Mouse (Mus musculus) midbrain, embryonic 10.5 days (tissue): ENCODE measurements around the gene Slc25a36. TPM values are rescaled to one million over a fixed set of nuclear protein-coding genes. Genes with fewer than 3 reads are reported as not detected.

Source experiments
- DNase-seq: peaks from one replicate; pipeline ENCODE4 v3.0.0-alpha.2; 2017; ENCODE audit warnings: low spot score
- H3K27ac ChIP-seq: fragments of 300-500 bp; sonication (generic); replicated peaks from 2 replicates; pipeline ENCODE4 v1.5.1; 2016; ENCODE audit warnings: mild to moderate bottlenecking
- H3K27me3 ChIP-seq: fragments of 300-500 bp; sonication (generic); 2 replicates; pipeline ENCODE4 v1.6.1; 2016; ENCODE audit warnings: low read depth, mild to moderate bottlenecking; ENCODE audit not compliant: poor library complexity, severe bottlenecking
- H3K36me3 ChIP-seq: fragments of 300-500 bp; sonication (generic); 2 replicates; pipeline ENCODE4 v1.6.1; 2016; ENCODE audit warnings: mild to moderate bottlenecking, moderate library complexity
- H3K4me1 ChIP-seq: fragments of 300-500 bp; sonication (generic); 2 replicates; pipeline ENCODE4 v1.6.1; 2016
- H3K4me3 ChIP-seq: fragments of 300-500 bp; sonication (generic); 2 replicates; pipeline ENCODE4 v1.5.1; 2016; ENCODE audit warnings: mild to moderate bottlenecking, moderate library complexity
- H3K9me3 ChIP-seq: fragments of 300-500 bp; sonication (generic); replicated peaks from 2 replicates; pipeline ENCODE4 v1.6.1; 2016; ENCODE audit warnings: mild to moderate bottlenecking
- WGBS: fragments of 180-500 bp; shearing (Covaris S2); methylation state at CpG from one replicate; pipeline ENCODE4 v1.1.7; 2016; 5-methylcytosine and 5-hydroxymethylcytosine counted together
- polyA plus RNA-seq: library from polyadenylated mRNA; unstranded; fragments of >200 nt; fragmentation: Nextera tagmentation; extraction: Ambion mirVana; gene quantifications from 2 replicates; pipeline ENCODE4 v1.2.1, GENCODE M21; 2016

Slc25a36 gene
- polyA plus RNA-seq, 1 experiment from 2014 or later: 61.2 TPM

- no peaks in the 10 kb centered on the region for H3K4me1 ChIP-seq
- no peaks in the 10 kb centered on the region for H3K27me3 ChIP-seq
- no peak overlapping the region for H3K27ac ChIP-seq
- 0 out of 2 replicates have a peak, but pooled peaks cover 4% of the 10 kb centered on the region for H3K9me3 ChIP-seq
- no peak for DNase-seq
- H3K36me3 ChIP-seq: peaks cover 20% of the 10 kb centered on the region
- H3K4me3 ChIP-seq: no peak overlapping the region
- WGBS: 95% methylated on average over 2 of the region's 2 CpGs
These were observed 7.4 kb downstream of the Slc25a36 start for GRCm38 (mm10) chr9:97103376-97104061.

GRCm38 (mm10) chr9:97098985-97099384 is 12.0 kb downstream of the Slc25a36 start:
- H3K27ac ChIP-seq: no peak overlapping the region
- no peaks in the 10 kb centered on the region for H3K9me3 ChIP-seq
- H3K4me3 ChIP-seq: no peak overlapping the region
- WGBS: 92% methylated on average over 4 of the region's 4 CpGs
- no peak for DNase-seq
- H3K4me1 ChIP-seq: no peaks in the 10 kb centered on the region
- H3K36me3 ChIP-seq: peaks cover 50% of the 10 kb centered on the region
- H3K27me3 ChIP-seq: no peaks in the 10 kb centered on the region

GRCm38 (mm10) chr9:97096180-97096579 is 14.8 kb downstream of the Slc25a36 start:
- no peak for DNase-seq
- Histone ChIP-seq H3K9me3 (no peaks in the 10 kb centered on the region), H3K4me1 (no peaks in the 10 kb centered on the region), H3K27me3 (no peaks in the 10 kb centered on the region), H3K27ac (no peak overlapping the region), H3K4me3 (no peak overlapping the region), H3K36me3 (peaks cover 68% of the 10 kb centered on the region)
- 90% methylated on average over 1 of the region's 1 CpGs for WGBS

- H3K4me3 ChIP-seq: no peak overlapping the region
- no peaks in the 10 kb centered on the region for H3K4me1 ChIP-seq
- peaks cover 37% of the 10 kb centered on the region for H3K36me3 ChIP-seq
- H3K9me3 ChIP-seq: no peaks in the 10 kb centered on the region
- no peaks in the 10 kb centered on the region for H3K27me3 ChIP-seq
- DNase-seq: no peak
- H3K27ac ChIP-seq: no peak overlapping the region
These were observed 23.1 kb downstream of the Slc25a36 start for GRCm38 (mm10) chr9:97087850-97088249.

- H3K27me3 ChIP-seq: no peaks in the 10 kb centered on the region
- H3K4me3 ChIP-seq: no peak overlapping the region
- no peak for DNase-seq
- no peaks in the 10 kb centered on the region for H3K9me3 ChIP-seq
- no peaks in the 10 kb centered on the region for H3K4me1 ChIP-seq
- peaks cover 52% of the 10 kb centered on the region for H3K36me3 ChIP-seq
- 92% methylated on average over 2 of the region's 2 CpGs for WGBS
- H3K27ac ChIP-seq: no peak overlapping the region
These were observed 26.3 kb downstream of the Slc25a36 start for GRCm38 (mm10) chr9:97084628-97085027.

GRCm38 (mm10) chr9:97081106-97081862 is 29.7 kb downstream of the Slc25a36 start:
- Histone ChIP-seq H3K4me3 (no peak overlapping the region), H3K27me3 (no peaks in the 10 kb centered on the region), H3K4me1 (no peaks in the 10 kb centered on the region), H3K27ac (no peak overlapping the region), H3K9me3 (no peaks in the 10 kb centered on the region), H3K36me3 (peaks cover 73% of the 10 kb centered on the region)
- 93% methylated on average over 4 of the region's 4 CpGs for WGBS
- no peak for DNase-seq

GRCm38 (mm10) chr9:97069911-97070310 is 41.0 kb downstream of the Slc25a36 start:
- no peaks in the 10 kb centered on the region for H3K9me3 ChIP-seq
- H3K36me3 ChIP-seq: peaks cover 17% of the 10 kb centered on the region
- WGBS: 88% methylated on average over 5 of the region's 5 CpGs
- no peak overlapping the region for H3K27ac ChIP-seq
- H3K4me3 ChIP-seq: no peak overlapping the region
- no peak for DNase-seq
- H3K27me3 ChIP-seq: no peaks in the 10 kb centered on the region
- H3K4me1 ChIP-seq: peaks cover 35% of the 10 kb centered on the region

GRCm38 (mm10) chr9:97069466-97069865 is 41.5 kb downstream of the Slc25a36 start:
- Histone ChIP-seq H3K27ac (no peak overlapping the region), H3K27me3 (no peaks in the 10 kb centered on the region), H3K9me3 (no peaks in the 10 kb centered on the region), H3K36me3 (peaks cover 13% of the 10 kb centered on the region), H3K4me1 (peaks cover 39% of the 10 kb centered on the region), H3K4me3 (no peak overlapping the region)
- 93% methylated on average over 5 of the region's 5 CpGs for WGBS
- DNase-seq: no peak

GRCm38 (mm10) chr9:97068201-97069095 is 42.5 kb downstream of the Slc25a36 start:
- 59% methylated on average over 9 of the region's 9 CpGs for WGBS
- H3K4me1 ChIP-seq: peaks cover 48% of the 10 kb centered on the region

GRCm38 (mm10) chr9:97067761-97068160 is 43.2 kb downstream of the Slc25a36 start:
- H3K27me3 ChIP-seq: no peaks in the 10 kb centered on the region
- no peak overlapping the region for H3K27ac ChIP-seq
- no peak for DNase-seq
- WGBS: 88% methylated on average over 6 of the region's 6 CpGs
- H3K9me3 ChIP-seq: no peaks in the 10 kb centered on the region
- no peak overlapping the region for H3K4me3 ChIP-seq
- H3K36me3 ChIP-seq: peaks cover 3% of the 10 kb centered on the region; the same call in 1 of the 2 replicates
- H3K4me1 ChIP-seq: peaks cover 52% of the 10 kb centered on the region

More at GRCm38 (mm10) chr9:97068201-97069095, 42.5 kb downstream of the Slc25a36 start:
- H3K27ac ChIP-seq: no peak overlapping the region
- no peaks in the 10 kb centered on the region for H3K9me3 ChIP-seq
- DNase-seq: peak; percentile 86
- peaks cover 8% of the 10 kb centered on the region; the same call in 1 of the 2 replicates for H3K36me3 ChIP-seq
- no peak overlapping the region for H3K4me3 ChIP-seq
- no peaks in the 10 kb centered on the region for H3K27me3 ChIP-seq

GRCm38 (mm10) chr9:97065885-97066284 is 45.1 kb downstream of the Slc25a36 start:
- no peak for DNase-seq
- peaks cover 59% of the 10 kb centered on the region for H3K4me1 ChIP-seq
- WGBS: 79% methylated on average over 4 of the region's 4 CpGs
- no peaks in the 10 kb centered on the region for H3K36me3 ChIP-seq
- no peak overlapping the region for H3K4me3 ChIP-seq
- H3K27me3 ChIP-seq: no peaks in the 10 kb centered on the region
- H3K27ac ChIP-seq: no peak overlapping the region; the same call in 1 of the 2 replicates
- H3K9me3 ChIP-seq: no peaks in the 10 kb centered on the region

- no peaks in the 10 kb centered on the region for H3K36me3 ChIP-seq
- no peaks in the 10 kb centered on the region for H3K9me3 ChIP-seq
- H3K4me1 ChIP-seq: peaks cover 62% of the 10 kb centered on the region
- DNase-seq: no peak
- H3K27ac ChIP-seq: peak overlapping the region; percentile 67
- H3K27me3 ChIP-seq: no peaks in the 10 kb centered on the region
- H3K4me3 ChIP-seq: no peak overlapping the region
- WGBS: 62% methylated on average over 5 of the region's 5 CpGs
These were observed 45.7 kb downstream of the Slc25a36 start for GRCm38 (mm10) chr9:97065216-97065615.
